Mouse (Mus musculus) CD4-positive, CD25-positive, alpha-beta regulatory T cell, adult 9 weeks (primary cell): ENCODE data around the gene Mup8. TPM values are rescaled to one million over a fixed set of nuclear protein-coding genes. Genes with fewer than 3 reads are reported as not detected.

ENCODE experiments used
- polyA plus RNA-seq: library from polyadenylated mRNA; unstranded; fragments of 100-300 nt; shearing (Covaris generic); gene quantifications from one replicate; pipeline ENCODE4 v1.2.1, GENCODE M21; 2017

Gene Mup8
- not detected for polyA plus RNA-seq

GRCm38 (mm10) chr4:60222499-60222898 is at the start of gene Mup8:
Gene Mup8, minus strand, starts transcription at chr4:60222599.

Other genes starting within 250 kb of the Mup8 start
- gene Mup7, start 152.1 kb downstream of the Mup8 start, polyA plus RNA-seq, result not detected
- gene Mup2, start 68.3 kb downstream of the Mup8 start, polyA plus RNA-seq, result 0.35 TPM
- not detected for gene Mup9, start 199.4 kb upstream of the Mup8 start, polyA plus RNA-seq